Mouse (Mus musculus): Measurements from ENCODE around the gene Rap1gap2.
A peak's percentile ranks its signal among the peaks of the same experiment; 100 is the strongest.

GRCm38 (mm10) chr11:74526180-74527158 is 84.2 kb downstream of the Rap1gap2 start:
- TF ChIP-seq POLR2A (IDR thresholded peaks at IDR 0.05; ENCODE audit: borderline replicate concordance, control insufficient read depth, low read depth, low read length): no peak
- TF ChIP-seq CTCF (IDR thresholded peaks at IDR 0.05; ENCODE audit: control insufficient read depth, insufficient read depth, low read length): peak; percentile 53
